Mouse (Mus musculus) inflammation-experienced regulatory T-cells, adult 6 months (primary cell): ENCODE measurements at regions not wholly inside any gene's neighbourhood (a gene's known extent, or its start where the extent isn't known, plus 50 kb on each side); places are given as distances from the start of the nearest gene placed in this dataset.
"Not testable (repeated sequence)": the region's sequence is repeated elsewhere in the genome, so short reads cannot be mapped to it uniquely, and the experiment has no call there.

Experiments
- ATAC-seq: one replicate; pipeline ENCODE4 v1.8.0; 2017

GRCm38 (mm10) chr10:57040201-57040600 is 446.0 kb upstream of the Hsf2 start:
- ATAC-seq = no peak

DNA sequence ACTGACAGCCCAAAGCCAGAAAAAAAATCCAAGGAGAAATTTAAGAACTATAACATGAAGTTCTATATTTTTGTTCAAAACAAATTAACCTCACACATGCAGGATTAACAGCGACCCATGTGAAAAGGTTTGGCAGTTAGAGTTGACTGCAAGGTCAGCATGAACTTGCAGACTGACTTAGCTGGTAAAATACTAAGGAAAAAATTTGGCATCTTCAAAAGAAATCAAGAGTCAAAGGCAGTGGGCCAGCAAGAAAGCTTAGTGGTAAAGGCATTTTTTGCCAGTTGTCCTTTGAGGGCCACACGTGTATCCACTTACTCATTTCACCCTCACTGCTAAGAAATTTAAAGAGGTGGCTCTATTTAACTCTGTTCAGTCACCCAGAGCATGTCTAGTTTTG is 440.2 kb upstream of the Hsf2 start:
- ATAC-seq = no peak

DNA sequence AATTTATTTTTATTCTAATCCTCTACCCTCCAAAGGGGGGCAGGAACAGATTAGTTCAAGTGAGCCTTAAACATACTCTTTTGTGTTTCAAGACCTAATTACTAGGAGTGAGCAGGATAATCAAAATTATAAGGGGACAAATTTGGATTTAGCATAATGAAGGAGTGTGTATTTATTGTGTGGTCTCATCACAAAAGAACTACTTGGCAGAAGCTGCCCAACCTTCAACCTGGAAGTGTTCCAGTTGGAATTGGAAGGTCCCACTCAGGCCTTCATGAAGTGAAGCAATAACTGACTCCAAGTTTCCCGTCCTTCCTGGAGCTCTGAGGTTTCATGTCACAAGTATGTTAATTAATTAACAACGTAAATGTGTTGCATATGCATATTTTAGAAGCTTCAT is 439.3 kb upstream of the Hsf2 start:
- no peak for ATAC-seq

- no peak for ATAC-seq
These were observed 438.5 kb upstream of the Hsf2 start for GRCm38 (mm10) chr10:57047719-57048118.

DNA sequence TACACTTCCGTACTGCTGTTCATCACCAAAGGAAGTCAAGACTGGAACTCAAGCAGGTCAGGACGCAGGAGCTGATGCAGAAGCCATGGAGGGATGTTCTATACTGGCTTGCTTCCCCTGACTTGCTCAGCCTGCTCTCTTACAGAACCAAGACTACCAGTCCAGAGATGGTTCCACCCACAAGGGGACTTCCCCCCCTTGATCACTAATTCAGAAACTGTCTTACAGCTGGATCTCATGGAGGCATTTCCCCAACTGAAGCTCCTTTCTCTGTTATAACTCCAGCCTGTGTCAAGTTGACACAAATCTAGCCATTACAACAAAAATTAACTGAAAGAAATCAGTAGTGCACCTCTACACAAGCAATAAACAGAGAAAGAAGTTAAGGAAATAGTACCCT is 432.8 kb upstream of the Hsf2 start:
- ATAC-seq = not testable (repeated sequence)

DNA sequence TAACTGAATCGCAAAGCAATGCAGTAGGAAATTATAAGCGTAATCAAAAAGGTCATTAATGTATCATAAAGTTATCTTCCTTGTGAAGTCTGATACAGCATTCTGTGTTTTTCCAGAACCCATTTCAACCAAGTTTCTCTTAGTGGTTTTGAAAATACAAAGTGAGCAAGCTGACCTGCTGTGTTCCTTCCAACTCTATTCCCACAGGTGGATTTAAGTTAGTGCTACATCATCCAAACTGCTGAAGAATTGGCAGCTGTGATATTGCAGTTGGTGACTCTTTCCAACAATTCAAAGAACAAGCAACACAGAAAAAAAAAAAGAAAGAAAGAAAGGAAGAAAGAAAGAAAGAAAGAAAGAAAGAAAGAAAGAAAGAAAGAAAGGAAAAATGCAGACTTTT is 396.1 kb upstream of the Hsf2 start:
- ATAC-seq = no peak

- ATAC-seq = no peak
These were observed 390.3 kb upstream of the Hsf2 start for GRCm38 (mm10) chr10:57095920-57096319.

GRCm38 (mm10) chr10:57113359-57113758 is 372.8 kb upstream of the Hsf2 start:
- no peak for ATAC-seq

- no peak for ATAC-seq
These were observed 371.4 kb upstream of the Hsf2 start for GRCm38 (mm10) chr10:57114696-57115271.

DNA sequence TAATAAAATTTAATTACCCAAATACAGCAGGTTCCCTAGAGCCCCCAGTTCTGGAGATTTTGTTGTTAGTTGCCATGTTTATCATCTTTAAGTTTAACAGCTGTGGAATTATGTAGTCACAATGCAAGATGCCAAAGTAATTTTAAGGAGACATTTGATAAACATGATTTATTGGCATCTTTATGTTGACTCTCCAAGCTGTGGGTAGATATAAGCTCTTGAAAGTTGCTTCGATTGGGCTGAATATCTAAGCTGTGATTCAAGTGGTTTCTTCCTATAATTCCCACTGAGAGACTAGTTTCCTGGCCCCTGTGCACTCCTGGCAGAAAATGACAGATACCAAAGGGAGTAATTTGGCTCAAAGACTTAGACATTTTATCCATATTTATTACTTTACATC is 364.7 kb upstream of the Hsf2 start:
- no peak for ATAC-seq

GRCm38 (mm10) chr10:57127185-57127584 is 359.0 kb upstream of the Hsf2 start:
- no peak for ATAC-seq

DNA sequence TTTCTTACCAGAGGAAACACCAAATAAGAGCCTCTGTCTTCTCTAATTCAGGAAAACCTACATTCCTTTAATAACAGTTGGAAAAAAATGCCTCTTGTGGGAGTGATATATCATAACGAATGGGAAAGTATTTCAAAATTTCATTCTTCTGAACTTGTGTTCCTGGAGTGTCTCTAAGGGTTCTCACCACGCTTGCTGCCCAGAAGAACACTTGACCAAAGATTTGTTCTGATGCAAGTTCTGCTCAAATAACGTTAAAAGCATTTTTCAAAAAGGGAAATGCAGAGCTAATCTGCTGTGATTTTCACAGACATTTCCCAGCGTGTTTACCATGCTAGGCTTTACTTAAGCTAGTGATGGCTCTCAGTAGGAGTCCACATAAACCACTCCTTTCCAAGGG is 329.8 kb upstream of the Hsf2 start:
- ATAC-seq = no peak

DNA sequence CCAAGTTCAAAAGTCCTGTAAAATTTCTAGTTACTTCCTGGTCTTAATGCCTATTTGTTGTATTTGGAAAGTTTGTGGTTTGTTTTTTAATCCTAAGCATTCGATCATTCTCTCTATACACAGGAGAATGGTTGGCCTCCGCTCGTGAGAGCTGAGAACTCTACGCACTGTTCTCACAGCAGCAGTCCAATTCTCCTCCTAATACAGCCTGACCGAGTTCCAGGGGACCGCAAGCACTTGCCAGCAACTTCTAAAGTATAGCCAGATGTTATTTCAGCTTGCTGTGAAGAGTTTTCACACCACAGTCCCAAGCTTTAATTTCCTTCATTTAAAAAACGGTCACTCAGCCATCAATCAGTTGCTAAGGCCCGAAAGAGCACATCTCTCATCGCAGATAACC is 329.3 kb upstream of the Hsf2 start:
- ATAC-seq = no peak

GRCm38 (mm10) chr10:57160546-57160945 is 325.6 kb upstream of the Hsf2 start:
- ATAC-seq = no peak

DNA sequence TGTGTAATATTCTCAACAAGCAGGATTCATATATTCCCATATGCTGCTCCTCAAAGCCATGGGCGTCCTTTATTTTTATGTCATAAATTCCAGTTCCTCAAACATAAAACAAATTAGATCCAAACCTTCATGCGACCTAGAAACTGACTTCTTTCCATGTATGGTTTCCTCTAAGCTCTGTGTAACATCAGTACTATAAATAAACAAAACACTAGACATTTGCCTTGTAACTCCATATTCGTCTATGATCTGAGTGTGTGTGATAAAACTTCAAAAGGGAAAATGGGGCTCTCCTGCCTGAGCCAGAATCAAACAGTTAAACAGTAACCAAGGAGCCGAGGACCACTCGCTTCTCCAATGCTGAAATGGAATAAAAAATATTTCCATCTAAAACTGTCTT is 322.8 kb upstream of the Hsf2 start:
- no peak for ATAC-seq

DNA sequence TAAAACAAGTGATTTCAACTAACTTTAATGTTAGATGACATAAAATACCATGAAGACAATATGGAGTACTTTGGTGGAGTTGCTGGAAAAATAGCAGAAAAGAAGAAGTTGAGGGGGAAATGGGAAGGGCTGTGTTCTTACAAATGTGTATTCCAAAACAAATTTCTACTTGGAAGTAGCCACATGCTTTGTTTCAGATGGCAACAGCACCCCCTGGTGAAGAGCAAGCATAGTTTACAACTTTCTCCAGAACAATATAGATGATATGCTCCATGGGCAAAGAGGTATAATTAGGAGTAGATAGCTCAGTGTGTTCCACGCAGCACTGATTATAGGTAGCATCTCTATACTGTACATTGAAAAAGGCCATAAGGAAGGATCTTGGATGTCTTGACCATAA is 302.6 kb upstream of the Hsf2 start:
- no peak for ATAC-seq

DNA sequence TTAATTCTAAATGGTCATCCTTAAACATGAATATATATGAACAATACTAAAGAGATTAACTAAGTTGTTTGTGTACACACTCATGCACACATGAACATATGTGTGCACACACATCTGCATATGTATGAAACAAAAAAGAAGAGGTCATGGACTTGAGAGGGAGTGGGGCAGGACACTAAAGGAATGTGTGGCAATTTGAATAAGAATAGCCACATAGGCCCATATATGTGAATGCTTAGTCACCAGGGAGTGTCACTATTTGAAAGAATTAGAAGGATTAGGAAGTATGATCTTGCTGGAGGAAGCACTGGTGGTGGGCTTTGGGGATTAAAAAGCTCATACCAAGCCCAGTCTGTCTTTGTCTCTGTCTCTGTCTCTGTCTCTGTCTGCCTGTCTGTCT is 275.5 kb upstream of the Hsf2 start:
- no peak for ATAC-seq

- no peak for ATAC-seq
These were observed 255.1 kb upstream of the Hsf2 start for GRCm38 (mm10) chr10:57231117-57231516.

DNA sequence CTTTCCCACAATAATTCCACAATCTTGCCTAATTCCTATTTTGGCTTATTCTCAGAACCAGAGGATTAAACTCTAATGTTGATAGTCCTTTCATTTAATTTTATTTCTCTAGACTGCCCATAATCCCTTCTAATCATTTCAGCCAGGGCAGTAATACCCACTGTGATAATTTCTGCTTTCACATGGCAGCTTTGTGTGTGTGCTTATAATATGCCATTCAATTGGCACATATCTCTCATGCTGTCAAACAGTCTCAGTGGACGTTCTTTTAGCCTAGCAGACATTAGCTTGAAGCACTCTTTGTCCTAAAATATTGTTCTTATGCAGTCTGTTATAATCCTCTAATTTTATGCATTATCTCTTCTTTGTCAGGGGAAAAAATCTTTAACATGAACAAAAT is 205.0 kb upstream of the Hsf2 start:
- ATAC-seq = no peak

- no peak for ATAC-seq
These were observed 203.3 kb upstream of the Hsf2 start for GRCm38 (mm10) chr10:57282896-57283295.

GRCm38 (mm10) chr10:57291596-57291995 is 194.6 kb upstream of the Hsf2 start:
- no peak for ATAC-seq

DNA sequence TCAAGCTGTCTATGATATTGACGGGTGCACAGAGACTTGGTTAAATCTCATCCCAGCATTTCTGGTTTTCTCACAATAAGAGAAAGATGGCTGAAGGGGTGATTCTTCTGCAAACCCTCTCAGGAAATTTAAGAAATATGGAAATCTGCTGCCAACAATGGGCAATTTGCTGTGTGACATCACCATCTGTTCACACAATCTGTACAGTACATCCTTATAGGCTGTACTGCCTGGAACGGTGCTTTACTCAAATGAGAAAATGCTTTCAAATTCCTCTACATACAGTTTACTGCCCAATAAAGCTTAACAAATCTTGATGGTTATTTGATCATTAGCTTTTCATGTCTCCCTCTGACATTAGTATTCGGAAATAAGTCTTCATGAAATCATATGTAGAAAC is 172.4 kb upstream of the Hsf2 start:
- ATAC-seq = no peak

- ATAC-seq = no peak
These were observed 169.1 kb upstream of the Hsf2 start for GRCm38 (mm10) chr10:57317067-57317466.

- ATAC-seq = no peak
These were observed 167.0 kb upstream of the Hsf2 start for GRCm38 (mm10) chr10:57319171-57319570.

GRCm38 (mm10) chr10:57322717-57323424 is 163.3 kb upstream of the Hsf2 start:
- ATAC-seq = no peak
